Mouse (Mus musculus): ENCODE measurements around the gene Depdc1a. TPM values are rescaled to one million over a fixed set of nuclear protein-coding genes. Genes with fewer than 3 reads are reported as not detected.
"Not testable (repeated sequence)": the region's sequence is repeated elsewhere in the genome, so short reads cannot be mapped to it uniquely, and the experiment has no call there.

Depdc1a gene
- 0.03 and 0.05 TPM in 2 replicates for polyA plus RNA-seq (2012; rRNA removed)

DNA sequence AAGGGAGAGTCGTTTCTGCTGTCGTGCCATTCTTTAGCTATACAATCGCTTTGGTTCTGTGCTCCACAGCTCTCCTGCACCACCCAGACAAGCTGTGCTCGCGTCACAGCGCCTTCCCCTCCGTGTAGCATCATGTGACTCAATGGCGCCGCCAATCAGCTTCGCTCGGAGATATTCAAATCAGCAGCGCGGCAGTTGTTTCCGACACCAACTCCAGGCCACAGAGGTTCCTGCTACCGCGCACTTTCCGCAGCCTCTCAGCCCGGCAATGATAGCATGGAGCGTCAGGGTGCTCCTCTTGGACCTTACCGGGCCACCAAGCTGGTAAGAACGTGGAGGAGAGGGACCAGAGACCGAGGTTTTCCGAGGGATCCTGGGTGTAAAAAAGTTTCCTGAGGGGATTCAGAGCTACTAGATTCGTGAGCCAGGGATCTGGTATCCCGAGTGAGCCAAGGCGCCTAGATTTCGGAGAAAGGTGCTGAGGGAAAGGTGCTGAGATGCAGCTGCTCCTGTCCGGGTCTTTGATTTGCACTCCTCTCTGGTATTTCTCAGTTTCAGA lies at the start of gene Depdc1a:
Gene Depdc1a (plus strand): TSS at position 191 of the 559 bp plus-strand sequence.
- H3K4me1 ChIP-seq (ENCODE audit: control insufficient read depth, insufficient read depth, low read length): no peaks in the 10 kb centered on the region
- DNase-seq: peak; percentile 90
- peak within 1 kb of the TSS; percentile 61 for H3K4me3 ChIP-seq (replicated peaks; ENCODE audit: extremely low read depth, low read depth, low read length)
- TF ChIP-seq POLR2A (IDR thresholded peaks at IDR 0.05; ENCODE audit: borderline replicate concordance, extremely low read depth, low read depth, low read length): no peak
- no peak for TF ChIP-seq CTCF (IDR thresholded peaks at IDR 0.05; ENCODE audit: insufficient read depth, low read length)
- under 1% methylated on average over 28 of the region's 28 CpGs for WGBS

DNA sequence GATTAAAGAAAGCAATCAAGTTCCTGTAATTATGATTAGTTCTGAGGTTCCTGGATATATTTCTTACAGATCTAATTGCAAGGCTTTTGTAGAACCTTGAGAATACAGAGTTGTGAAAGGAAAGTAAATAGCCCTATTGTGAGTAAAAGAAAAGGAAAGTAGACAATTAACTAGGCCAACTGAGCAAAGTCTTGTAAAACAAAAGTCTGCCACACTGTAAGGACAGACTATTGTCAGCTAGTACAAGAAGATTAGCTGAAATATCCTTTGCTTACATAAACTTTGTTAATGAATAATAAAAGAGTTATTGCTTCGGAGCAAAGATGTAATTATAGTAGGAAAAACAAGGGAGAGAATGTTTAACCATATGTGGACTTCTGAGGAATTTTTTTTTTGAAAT lies 25.2 kb upstream of the Depdc1a start:
- DNase-seq: no peak
- H3K4me1 ChIP-seq (ENCODE audit: control insufficient read depth, insufficient read depth, low read length): no peaks in the 10 kb centered on the region
- TF ChIP-seq CTCF (IDR thresholded peaks at IDR 0.05; ENCODE audit: insufficient read depth, low read length) (no peak), POLR2A (IDR thresholded peaks at IDR 0.05; ENCODE audit: borderline replicate concordance, extremely low read depth, low read depth, low read length) (no peak)
- no peak overlapping the region for H3K4me3 ChIP-seq (replicated peaks; ENCODE audit: extremely low read depth, low read depth, low read length)
- WGBS: 46% methylated on average over 1 of the region's 1 CpGs

DNA sequence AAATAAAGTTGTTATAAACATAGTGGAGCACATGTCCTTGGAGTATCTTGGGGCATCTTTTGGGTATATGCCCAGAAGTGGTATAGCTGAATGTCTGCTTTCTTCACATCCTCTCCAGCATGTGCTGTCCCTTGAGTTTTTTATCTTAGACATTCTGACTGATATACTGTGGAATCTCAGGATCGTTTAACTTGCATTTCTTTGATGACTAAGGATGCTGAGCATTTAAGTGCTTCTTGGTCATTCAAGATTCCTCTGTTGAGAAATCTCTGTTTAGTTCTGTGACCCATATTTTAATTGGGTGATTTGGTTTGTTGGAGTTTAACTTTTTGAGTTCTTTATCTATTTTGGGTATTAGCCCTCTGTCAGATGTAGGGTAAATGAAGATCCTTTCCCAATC lies 19.8 kb upstream of the Depdc1a start:
- DNase-seq: no peak
- H3K4me1 ChIP-seq (ENCODE audit: control insufficient read depth, insufficient read depth, low read length): no peaks in the 10 kb centered on the region
- TF ChIP-seq CTCF (IDR thresholded peaks at IDR 0.05; ENCODE audit: insufficient read depth, low read length) (no peak), POLR2A (IDR thresholded peaks at IDR 0.05; ENCODE audit: borderline replicate concordance, extremely low read depth, low read depth, low read length) (no peak)
- WGBS: 67% methylated on average over 1 of the region's 1 CpGs
- no peak overlapping the region for H3K4me3 ChIP-seq (replicated peaks; ENCODE audit: extremely low read depth, low read depth, low read length)

DNA sequence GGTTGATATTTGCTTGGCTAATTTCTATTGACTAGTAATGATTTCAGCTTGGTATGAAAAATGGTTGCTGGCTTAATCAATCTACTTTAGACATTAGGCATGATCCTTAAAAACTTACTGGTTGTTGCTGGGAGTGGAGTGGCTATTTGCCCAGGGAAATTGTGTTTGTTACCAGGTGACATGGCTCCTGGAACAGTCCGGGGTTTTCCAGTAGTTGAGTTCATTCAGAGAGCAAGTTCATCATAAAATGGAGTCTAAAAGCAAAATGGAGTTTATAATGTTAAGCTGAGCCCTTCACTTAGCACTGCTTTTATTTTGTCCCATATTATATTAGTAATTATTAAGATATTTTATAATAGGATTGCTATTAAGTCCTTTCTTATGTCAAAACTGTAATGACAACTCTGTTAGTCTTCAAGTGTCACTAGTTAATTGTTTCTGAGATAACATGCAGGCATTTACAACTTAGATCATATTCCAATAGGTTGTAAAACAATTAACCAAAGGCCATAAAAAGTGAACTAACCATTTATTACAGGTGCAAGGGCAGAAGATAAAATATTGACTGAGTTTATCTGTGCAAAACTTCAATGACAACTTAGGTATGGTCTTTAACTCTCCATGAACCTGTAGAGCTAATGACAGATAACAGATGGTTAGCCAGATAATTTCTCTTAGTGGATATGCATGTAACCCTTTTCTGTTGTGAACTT lies 17.8 kb upstream of the Depdc1a start:
- no peak for TF ChIP-seq CTCF (IDR thresholded peaks at IDR 0.05; ENCODE audit: insufficient read depth, low read length)
- TF ChIP-seq POLR2A (IDR thresholded peaks at IDR 0.05; ENCODE audit: borderline replicate concordance, extremely low read depth, low read depth, low read length): no peak
- Histone ChIP-seq H3K4me1 (ENCODE audit: control insufficient read depth, insufficient read depth, low read length) (no peaks in the 10 kb centered on the region), H3K4me3 (replicated peaks; ENCODE audit: extremely low read depth, low read depth, low read length) (no peak overlapping the region)
- no peak for DNase-seq
- WGBS: 71% methylated on average over 1 of the region's 1 CpGs

DNA sequence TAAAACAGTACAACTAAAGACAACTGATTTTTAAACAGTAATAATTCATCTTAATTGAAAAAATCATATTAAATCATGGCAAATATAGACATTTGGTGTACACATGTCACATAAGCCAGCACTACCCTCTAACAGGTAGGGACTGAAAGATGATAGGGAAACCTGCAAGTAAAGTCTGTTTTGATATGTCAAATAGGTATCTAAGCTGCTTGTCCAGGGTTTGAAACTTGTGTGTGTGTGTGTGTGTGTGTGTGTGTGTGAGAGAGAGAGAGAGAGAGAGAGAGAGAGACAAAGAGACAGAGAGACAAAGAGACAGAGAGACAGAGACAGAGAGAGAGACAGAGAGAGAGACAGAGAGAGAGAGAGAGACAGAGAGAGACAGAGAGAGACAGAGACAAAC lies 524 bp upstream of the Depdc1a start:
- not testable (repeated sequence) for H3K4me3 ChIP-seq (replicated peaks; ENCODE audit: extremely low read depth, low read depth, low read length); H3K4me1 ChIP-seq (ENCODE audit: control insufficient read depth, insufficient read depth, low read length); DNase-seq

DNA sequence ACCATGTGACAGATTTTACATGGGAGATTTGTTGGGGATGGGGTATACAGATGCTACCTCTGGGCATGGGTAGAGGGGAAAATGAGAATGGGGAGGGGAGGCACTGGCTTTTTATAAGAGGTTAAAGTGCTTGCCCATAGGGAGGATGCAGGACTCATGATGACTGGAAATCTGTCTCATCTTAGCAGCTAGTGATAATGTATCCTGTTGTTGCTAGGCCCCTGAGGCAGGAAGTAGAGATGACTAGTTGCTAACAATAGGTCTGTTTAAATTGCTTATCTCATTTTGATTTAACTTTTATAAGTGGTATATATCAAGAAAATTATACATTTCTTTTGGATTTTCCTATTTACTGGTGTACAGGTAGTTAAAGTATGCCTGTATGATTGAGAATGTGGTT lies 13.7 kb downstream of the Depdc1a start:
- DNase-seq: no peak
- H3K4me1 ChIP-seq (ENCODE audit: control insufficient read depth, insufficient read depth, low read length): no peaks in the 10 kb centered on the region
- H3K4me3 ChIP-seq (replicated peaks; ENCODE audit: extremely low read depth, low read depth, low read length): no peak overlapping the region
- TF ChIP-seq POLR2A (IDR thresholded peaks at IDR 0.05; ENCODE audit: borderline replicate concordance, extremely low read depth, low read depth, low read length) (no peak), CTCF (IDR thresholded peaks at IDR 0.05; ENCODE audit: insufficient read depth, low read length) (no peak)

DNA sequence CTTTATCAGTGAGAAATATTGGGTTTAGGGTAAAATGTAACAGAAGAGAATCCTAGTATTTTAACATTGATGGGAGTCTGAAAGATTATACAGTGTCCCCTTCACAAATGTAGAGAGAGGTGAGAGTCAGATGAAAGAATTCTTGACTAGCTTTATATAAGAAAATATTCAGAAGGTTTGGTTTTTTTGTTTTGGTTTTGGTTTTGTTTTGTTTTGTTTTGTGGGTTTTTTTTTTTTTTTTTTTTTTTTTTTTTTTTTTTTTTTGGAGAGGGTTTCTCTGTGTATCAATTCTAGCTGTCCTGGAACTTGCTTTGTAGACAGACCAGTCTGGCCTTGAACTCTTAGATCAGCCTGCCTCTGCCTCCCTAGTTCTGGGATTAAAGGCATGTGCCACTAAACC lies 33.3 kb downstream of the Depdc1a start:
- no peak for DNase-seq
- TF ChIP-seq CTCF (IDR thresholded peaks at IDR 0.05; ENCODE audit: insufficient read depth, low read length) (no peak), POLR2A (IDR thresholded peaks at IDR 0.05; ENCODE audit: borderline replicate concordance, extremely low read depth, low read depth, low read length) (no peak)
- Histone ChIP-seq H3K4me3 (replicated peaks; ENCODE audit: extremely low read depth, low read depth, low read length) (no peak overlapping the region), H3K4me1 (ENCODE audit: control insufficient read depth, insufficient read depth, low read length) (no peaks in the 10 kb centered on the region)

DNA sequence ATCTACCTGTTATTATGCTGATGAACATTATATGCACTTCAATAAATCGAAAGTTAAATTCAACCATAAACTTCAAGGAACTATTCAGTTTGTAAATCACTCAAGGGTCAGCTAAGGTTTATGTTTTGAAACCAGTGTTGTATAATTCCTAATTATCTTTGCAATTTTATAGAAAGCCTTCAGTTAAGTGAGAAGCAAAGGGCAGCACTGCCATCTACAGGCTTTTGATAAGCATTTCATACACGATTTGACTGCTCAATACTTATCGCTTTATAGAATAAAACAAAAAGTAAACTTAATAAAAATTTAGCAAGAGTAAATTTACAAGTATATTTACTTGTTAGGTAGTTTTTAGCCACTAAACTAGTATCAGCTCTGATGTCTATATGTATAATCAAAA lies 53.1 kb downstream of the Depdc1a start:
- Histone ChIP-seq H3K4me1 (ENCODE audit: control insufficient read depth, insufficient read depth, low read length) (no peaks in the 10 kb centered on the region), H3K4me3 (replicated peaks; ENCODE audit: extremely low read depth, low read depth, low read length) (no peak overlapping the region)
- TF ChIP-seq CTCF (IDR thresholded peaks at IDR 0.05; ENCODE audit: insufficient read depth, low read length): no peak
- no peak for TF ChIP-seq POLR2A (IDR thresholded peaks at IDR 0.05; ENCODE audit: borderline replicate concordance, extremely low read depth, low read depth, low read length)
- DNase-seq: no peak
- 74% methylated on average over 3 of the region's 3 CpGs for WGBS

DNA sequence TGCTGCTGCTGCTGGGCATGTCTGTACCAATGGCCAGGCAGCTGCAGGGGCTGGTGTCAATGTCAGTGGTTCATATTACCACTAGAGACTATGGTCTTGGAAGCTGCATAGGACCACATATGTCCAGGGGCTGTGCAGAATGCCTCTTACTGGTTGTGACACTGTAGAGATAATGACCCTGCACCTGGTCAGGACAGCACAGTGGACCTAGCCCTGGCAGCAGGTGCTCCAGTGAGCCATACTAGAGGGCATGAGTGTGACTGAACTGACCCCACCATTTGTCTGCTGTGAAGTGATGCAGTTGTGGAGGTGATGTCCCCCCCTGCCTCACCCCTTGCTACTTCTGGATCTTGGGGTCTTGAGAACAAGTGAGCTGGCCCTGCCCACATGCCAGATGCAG lies 55.0 kb downstream of the Depdc1a start:
- no peak for DNase-seq
- no peak overlapping the region for H3K4me3 ChIP-seq (replicated peaks; ENCODE audit: extremely low read depth, low read depth, low read length)
- H3K4me1 ChIP-seq (ENCODE audit: control insufficient read depth, insufficient read depth, low read length): no peaks in the 10 kb centered on the region
- TF ChIP-seq CTCF (IDR thresholded peaks at IDR 0.05; ENCODE audit: insufficient read depth, low read length) (no peak), POLR2A (IDR thresholded peaks at IDR 0.05; ENCODE audit: borderline replicate concordance, extremely low read depth, low read depth, low read length) (no peak)

Other genes starting within 250 kb of the Depdc1a start
- not detected in 2 replicates for gene Rpe65, start 103.7 kb downstream of the Depdc1a start, polyA plus RNA-seq (2012; rRNA removed)